Mouse (Mus musculus): Measurements from ENCODE around the gene Klf15.

Gene Klf15

DNA sequence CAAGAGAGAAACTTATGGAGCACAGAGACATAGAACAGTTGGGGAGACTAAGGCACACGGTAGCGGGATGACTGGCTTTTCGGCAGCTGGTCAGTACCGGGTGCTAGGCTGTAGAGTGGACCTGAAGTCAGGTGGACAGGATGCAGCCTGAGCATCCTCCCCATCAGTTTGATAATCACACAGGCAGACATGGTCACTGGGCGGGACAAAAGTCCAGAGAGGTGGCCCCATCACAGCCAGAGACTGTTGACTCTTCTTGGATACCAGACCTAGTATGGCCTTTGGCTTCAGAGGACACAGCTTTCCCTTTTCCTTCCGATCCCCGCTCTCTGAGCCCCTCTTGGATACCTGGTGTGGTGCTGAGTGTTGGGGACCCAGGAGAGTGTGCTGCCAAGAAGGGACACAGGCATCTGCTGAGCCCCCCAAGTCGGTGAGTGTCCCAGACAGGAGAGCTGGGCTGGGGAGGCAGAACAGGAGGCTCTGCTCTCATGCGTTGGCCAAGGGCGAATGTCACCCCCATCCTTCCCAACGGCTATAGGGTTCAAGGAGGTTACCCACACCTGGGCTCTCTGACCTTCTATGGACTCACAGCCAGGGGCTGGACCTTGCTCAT lies 2.8 kb downstream of the Klf15 start:
- DNase-seq (ENCODE audit: low read depth), result no peak

DNA sequence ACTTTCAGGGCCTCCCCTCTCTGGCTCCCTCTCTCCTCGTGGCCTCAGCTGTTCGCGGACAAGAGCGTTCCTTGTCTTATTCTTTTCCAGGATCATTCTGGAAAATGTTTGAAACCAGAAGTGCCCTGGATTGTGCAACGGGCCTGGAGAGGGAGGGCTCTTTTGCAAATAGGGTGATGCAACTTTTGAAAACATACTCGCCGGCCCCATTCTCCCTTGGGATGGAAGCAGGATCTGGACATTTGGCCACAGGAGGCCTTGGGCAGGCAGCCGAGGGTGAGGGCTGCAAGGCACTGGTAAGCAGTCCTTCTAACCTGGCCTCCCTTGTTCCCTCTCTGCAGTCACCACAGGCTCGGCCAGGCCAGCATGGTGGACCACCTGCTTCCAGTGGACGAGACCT lies 3.7 kb downstream of the Klf15 start:
- DNase-seq (ENCODE audit: low read depth), result no peak

DNA sequence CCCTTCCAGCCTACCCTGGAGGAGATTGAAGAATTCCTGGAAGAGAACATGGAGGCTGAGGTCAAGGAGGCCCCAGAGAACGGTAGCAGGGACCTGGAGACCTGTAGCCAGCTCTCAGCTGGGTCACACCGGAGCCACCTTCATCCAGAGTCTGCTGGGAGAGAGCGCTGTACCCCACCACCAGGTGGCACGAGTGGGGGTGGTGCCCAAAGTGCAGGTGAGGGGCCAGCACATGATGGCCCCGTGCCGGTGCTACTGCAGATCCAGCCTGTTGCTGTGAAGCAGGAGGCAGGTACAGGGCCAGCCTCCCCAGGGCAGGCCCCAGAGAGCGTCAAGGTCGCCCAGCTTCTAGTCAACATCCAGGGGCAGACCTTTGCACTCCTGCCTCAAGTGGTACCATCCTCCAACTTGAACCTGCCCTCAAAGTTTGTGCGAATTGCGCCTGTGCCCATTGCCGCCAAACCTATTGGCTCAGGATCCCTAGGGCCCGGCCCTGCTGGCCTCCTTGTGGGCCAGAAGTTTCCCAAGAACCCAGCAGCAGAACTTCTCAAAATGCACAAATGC lies 4.6 kb downstream of the Klf15 start:
- DNase-seq (ENCODE audit: low read depth), result no peak

DNA sequence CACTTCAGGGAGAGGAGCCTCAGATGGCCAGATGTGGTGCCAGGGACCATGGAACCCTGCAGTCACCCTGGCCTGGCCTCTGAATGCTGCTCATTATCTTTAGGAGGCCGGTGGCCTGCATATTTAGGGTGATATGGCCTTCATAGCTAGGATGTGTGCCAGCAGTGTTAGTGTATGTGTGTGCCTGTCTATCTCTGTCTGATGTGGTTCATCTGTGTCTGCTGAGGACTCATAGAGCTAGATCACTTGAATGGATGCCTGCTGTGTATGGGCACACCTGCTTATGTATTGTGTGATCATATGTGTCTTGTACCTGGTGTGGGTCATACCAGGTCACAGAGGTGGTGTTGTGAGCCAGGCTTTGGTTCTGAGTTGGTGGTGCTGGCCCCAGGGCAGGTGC lies 5.8 kb downstream of the Klf15 start:
- DNase-seq (ENCODE audit: low read depth), result no peak

DNA sequence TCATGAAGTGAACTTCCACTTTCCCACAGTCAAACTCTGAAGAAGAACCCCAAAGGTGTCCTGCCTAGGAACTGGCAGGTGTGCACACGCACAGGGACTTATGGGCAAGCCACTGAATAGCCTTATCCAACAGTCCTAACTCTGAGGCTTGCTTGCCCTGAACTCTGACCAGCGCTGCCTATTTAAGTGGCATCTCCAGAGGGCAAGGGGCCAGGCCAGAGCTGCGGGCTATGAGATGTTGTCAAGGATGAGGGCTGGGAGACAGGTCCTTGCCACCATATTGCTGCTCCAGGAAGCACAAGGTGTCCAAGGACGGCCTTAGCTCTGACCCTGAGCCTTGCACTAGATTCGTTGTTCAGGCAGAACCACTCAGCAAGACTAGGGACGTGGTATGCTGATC lies 6.7 kb downstream of the Klf15 start:
- no peak for DNase-seq (ENCODE audit: low read depth)

DNA sequence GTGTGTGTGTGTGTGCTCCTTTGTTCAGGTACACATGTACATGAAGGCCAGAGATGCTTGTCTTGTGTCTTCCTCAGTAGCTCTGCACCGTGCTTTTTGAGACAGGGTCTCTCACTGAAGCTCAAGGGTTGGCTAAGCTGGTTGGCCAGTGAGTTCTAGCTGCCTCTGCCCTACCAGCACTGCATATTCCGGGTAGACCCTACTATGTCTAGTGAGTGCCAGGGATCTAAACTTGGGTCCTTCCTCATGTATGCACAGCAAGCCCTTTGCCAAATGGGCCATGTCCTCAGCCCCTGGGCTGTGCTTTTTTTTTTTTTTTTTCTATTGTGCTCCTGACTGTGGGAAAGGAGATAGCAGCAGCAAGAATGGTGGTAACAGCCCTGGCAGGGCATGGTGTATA lies 7.9 kb downstream of the Klf15 start:
- DNase-seq (ENCODE audit: low read depth), result no peak

DNA sequence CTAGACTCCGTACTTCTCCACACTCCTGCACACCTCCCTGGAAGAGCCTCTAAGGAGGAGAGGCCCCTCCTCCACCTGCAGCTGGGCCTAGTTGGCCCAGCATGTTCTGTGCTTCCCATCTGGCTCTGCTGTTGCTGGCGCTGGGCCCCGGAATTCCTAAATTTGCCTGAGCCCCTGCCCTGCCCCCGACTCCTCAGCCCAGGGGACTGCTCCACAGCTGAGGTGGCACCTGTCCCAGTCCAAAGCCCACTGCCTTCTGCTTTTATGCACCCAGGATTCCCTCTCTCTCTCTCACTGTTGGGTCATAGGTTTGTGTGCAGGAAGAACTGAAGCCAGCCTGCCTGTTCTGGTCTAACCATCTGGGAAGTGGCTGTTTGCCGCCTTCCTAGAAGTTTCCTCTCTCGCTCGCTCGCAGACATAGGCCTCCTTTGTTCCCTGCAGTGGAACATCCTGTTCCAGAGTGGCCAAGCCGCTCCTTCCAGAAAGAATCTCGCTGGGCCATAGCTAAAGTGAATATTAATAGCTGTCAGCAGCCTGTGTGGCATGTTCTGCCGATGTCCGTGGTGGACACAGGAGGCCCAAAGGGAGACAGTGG lies 8.7 kb downstream of the Klf15 start:
- no peak for DNase-seq (ENCODE audit: low read depth)

DNA sequence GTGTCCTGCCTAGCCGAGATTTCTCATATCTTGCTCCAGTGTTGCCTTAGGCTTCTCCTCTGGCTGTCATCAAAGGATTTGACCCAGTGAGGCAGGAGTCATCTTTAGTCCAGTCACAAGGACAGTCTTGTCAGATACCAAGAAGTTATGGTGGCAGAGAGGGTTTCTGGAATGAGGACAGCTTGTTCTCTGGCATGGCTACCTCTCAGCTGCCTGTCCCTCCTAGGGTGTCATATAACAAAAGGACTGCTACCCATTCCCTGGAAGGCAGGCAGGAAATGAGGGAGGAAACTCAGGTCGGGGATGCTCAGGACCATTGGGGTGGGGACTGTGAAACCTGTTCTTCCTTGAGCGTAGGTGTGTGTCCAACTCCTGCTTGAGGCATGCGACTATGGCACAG lies 9.7 kb downstream of the Klf15 start:
- no peak for DNase-seq (ENCODE audit: low read depth)

DNA sequence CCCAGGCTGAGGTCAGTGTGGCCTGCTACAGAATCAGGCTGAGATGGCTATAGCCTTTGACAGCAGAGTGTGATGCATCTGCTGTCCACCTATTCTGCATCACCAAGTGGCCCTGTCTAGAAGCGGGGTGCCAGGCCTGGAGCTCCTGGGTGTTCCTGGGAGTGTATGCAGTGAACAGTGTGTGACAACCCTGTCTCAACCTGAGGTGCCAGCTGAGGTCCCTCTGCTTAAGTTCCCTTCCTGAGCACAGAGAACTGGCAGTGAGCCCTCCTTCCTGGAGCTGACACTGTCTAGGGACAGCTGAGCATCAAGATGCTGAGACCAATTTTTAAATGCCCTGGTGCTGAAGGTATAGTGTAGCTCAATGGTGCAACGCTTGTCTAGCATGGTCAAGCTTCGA lies 10.3 kb downstream of the Klf15 start:
- DNase-seq (ENCODE audit: low read depth), result no peak

DNA sequence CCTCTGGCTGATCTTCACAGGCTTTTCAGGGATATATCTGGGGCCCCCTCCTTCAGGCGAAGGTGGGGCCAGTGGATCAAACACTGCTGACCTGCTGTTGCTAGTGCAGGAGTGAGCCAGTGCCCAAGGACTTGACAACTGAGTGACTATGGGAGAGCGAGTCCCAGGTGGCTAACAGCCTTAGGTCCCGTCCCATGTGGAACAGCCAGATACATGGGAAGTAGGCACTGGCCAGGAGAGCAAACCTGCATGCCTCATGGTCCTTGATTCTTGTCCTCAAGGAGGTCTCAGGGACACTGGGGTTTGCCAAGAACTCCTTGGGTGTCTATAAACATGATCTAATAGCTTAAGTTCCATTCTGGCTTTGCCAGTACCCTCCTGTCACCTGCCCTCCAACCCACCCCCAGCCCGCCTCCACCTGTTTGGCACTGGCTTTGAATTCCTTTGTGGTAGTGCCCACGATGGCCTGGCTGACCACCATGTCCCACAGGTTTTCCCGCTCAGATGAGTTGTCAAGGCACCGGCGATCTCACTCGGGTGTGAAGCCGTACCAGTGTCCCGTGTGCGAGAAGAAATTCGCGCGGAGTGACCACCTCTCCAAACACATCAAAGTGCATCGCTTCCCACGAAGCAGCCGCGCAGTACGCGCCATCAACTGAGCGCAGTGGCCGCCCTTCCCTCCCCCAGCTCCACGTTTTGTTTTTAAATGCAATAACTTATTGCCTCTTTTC lies 11.4 kb downstream of the Klf15 start:
- DNase-seq (ENCODE audit: low read depth), result no peak

DNA sequence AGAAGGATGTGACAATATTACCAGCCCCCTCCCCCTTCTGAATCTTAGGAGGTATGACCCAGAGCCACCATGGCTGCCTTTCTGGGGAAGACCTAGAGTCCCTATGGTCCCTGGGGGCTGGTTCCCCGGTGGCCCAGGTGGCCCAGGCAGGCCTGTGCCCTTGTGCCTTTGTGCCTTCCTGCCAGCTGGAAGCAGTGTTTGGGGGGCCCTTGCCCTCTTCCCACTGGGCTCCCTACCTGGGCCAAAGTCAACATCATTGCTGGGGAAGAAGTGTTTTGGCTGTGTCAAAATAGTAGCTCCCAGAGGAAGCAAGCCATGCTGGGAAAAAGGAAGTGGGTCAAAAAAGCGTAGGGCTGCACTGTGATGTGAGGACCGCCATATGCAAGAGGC lies 12.0 kb downstream of the Klf15 start:
- no peak for DNase-seq (ENCODE audit: low read depth)

DNA sequence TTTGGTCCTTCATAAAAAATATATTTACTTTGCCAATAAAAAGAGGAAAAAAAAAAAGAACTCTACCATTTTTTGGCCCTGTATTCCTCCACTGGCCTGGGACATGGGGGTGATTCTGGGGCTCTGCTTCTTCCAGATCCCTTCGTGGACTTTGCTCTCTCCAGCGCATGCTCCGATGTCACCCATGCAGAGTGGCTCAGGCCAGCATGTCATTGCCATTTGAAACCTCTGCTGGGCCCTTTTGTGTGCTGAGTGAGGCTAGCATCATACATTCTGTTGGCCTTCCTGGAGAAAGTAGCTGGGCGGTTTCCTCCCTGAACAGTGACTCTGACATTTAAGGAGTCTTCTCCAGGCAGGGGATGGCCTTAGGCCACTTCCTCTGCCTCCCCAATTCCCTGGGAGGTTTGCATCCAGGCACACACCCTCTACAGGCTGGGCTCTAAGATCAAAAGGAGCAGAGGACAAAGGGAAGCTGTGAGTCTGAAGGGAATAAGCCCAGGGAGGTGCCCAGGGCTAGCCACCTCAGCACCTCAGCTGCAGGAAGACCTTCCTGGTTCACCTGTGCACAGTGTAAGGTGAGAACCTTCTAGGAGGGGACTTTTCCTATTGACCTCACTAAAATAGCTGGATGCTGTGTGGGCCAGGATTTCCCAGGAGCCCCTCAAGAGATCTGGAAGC lies 12.9 kb downstream of the Klf15 start:
- DNase-seq (ENCODE audit: low read depth), result no peak

DNA sequence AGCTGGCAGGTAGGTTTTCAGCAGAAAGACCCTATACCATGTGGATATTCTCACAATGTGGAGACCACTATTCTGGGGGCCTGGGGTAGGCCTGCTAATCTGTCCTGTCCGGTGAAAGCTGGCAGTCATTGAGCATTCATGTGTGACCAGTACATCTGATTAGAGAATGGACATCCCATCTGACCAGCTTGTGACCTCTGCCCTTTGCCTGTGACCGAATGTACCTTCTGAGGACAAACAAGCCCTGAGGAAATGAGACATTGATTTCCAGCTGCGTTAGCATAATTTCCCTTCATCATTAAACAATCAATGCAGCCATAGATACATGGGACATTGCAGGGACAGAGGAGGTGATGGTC lies 13.5 kb downstream of the Klf15 start:
- no peak for DNase-seq (ENCODE audit: low read depth)

DNA sequence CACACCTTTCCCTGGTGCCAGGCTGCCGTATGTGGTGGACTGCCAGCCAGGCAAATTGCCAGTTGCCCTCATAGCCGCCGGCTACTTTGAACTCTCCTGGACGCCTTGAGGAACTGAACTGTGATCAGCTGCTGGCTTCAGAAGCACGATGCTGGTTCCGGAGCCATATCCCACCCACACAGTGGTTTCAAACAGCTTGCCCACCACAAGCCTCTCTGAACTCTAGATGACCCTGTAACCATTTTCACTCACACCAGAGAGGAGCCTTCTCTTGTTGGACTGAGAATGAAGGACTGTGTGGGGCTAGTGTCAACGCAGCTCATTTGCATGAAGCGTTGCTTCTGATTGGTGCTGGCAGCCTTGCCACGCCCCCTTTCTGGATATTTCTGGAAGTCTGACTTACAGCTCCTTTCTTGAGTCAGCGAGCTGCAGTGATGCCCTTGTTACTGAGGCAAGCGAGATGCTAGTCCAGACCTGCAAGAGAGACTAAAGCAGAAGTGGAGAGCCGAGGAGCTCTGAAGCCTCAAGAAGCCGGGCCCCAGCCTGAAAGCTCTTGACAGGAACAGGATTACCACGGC lies 14.7 kb downstream of the Klf15 start:
- DNase-seq (ENCODE audit: low read depth), result no peak

DNA sequence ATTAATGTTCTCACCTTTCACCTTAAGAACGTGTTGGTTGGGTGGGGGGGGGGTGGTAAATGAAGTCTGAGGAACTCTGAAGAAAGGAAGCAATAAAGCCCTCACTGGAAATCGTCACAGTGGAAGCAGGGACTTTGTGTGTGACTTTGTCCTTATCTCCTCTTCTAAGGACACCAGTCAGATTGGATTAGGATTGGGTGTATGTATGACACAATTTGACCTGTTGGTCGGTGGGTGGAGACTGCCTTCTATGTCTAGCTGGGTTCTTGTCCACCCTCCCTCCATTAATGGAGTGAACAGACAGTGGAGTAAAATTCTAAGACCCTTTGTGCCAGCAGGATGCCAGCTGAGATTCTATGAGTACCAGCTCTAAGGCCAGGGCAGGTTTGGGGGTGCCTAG lies 21.9 kb downstream of the Klf15 start:
- DNase-seq (ENCODE audit: low read depth), result no peak

DNA sequence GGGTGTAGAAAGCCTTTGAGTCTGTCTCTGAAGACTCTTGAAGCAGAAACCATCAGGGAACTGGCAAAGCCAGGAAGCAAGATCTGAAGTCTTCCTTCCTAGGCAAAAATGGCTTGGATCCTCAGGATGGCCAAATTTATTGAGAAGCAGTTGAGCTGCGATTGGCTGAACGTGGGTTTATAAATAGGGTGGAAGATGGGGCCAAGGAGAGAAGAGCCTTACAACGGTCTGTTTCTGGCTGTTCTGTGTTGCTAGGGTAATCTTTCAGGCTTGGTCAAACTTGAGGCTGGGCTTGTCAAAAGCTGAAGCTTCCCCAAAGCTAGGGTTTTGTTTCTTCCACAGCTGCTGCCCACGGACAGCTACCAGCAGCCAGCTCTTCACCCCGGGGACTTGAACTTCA lies 22.5 kb downstream of the Klf15 start:
- DNase-seq (ENCODE audit: low read depth), result no peak

DNA sequence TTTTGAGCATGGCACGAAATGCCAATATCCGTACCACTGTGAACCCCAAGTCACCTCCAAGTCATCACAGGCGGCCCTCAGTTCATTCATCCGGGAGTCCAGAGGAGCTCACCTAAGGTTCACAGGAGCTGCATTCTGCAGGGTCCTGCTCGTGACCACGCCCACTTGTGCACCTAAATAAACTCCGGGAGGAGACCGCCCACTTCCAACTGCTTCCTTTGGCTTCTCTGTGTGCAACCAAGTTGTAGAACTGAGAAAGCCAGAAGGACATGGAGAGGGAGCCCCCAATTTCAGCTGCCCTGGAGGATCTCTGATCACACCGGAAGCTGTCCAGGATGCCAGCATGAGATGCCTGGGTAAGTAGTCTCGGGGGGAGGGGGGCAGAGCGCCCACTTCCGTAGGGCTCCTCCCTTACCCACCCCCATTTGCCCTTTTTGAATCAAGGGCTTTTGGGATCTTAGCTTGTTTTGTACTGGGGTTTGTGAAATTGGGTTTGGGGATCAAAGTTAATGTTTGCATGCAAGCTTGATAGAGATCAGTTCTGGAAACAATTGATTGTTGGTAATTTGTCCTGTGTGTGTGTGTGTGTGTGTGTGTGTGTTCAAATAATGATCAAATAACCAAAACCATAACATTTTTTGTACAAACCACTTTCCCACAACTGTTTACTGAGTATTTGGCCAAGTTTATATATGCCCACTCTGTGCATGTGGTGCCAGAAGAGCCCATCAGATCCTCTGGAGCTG lies 24.0 kb downstream of the Klf15 start, which contains the start of gene Aldh1l1:
TSS of gene Aldh1l1 (plus strand) at position 252 of the 746 bp plus-strand sequence.
- DNase-seq (ENCODE audit: low read depth), result no peak

DNA sequence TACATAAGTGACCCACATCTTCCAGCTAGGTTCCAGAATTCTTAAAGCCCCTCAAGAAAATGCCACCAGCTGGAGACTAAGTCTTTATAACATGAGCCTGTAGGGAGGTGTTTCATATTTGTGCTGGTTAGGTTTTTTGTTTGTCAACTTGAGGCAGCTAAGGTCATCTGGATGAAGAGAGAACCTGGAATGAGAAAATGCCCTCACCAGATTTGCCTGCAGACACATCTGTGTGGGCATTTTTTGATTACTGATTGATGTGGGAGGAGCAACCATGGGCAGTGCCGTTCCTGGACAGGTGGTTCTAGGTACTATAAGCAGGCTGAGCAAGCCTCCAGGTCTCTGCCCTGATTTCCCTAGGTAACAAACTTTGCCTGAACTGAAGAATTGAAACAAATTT lies 25.2 kb downstream of the Klf15 start:
- DNase-seq (ENCODE audit: low read depth), result no peak

DNA sequence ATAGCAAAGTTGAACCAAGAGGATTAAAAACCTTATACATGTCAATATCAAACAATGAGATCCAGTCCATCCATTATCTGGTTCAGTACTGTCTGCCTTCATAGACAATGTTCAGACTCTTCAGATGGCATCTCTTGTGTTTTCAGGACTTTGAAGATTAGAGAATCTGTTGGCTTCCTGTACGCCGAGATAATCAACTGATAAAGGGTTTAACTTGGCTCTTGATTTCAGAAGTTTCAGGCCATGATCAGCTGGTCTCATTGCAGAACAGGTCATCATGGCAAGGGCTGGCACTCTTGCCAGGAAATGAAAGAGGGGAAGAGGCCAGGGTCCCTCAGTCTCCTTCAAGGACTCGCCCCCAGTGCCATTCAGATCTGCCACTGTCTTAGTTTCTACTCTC lies 27.2 kb downstream of the Klf15 start:
- no peak for DNase-seq (ENCODE audit: low read depth)

DNA sequence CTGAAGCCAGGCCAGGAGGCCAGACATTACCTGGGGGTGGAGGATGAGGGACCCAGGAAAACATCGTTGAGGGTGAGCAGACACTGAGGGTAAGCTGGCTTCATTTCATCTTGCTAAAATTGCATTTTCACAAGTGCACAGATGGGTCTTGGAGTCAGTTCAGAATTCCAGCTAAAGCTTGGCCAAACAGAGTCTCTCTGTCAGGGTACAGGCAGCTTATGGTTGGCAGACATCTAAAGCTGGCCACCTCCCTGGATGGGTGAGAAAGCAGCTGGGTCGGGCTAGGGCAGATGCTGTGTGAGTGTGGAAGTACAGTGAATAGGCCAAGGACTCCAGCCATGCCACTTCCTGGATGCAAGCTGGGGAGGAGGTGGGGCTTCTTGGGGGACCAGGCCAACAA lies 28.6 kb downstream of the Klf15 start:
- no peak for DNase-seq (ENCODE audit: low read depth)

DNA sequence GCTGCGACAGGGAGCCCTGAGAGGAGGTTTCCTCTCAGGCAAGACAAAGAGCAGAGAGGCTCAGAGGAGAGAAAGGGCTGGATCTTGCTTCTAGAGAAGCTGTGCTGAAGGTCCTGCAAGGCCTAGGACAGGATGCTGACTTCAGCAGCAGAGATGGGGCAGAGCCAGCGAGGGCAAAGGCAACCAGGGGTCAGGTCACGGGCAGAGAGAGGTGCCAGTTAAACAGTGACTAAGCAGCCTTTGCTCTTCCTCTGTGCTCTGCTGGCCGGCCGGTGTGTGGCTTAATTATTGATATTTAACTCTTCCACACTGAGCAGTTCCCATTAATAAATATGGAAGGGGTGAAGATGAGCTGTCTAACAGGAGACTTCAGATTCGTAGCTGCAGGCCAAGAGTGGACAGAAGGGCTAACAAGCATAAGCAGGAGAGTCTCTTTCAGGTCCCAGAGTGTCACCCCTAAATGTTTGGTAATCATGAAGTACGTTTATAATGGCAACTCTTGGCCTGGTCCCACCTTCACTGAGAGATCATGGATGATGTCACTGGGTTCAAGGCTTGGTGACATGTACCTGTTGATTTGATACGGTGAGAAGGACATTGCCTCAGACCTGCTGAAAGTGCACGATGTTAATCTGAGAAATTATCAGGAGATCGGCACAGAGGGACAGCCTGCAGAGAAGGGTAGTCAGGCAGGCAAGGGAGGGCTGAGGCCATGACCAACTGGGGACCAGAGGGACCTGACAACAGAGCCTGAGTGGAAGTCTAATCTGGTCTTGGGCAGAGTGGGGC lies 29.8 kb downstream of the Klf15 start:
- no peak for DNase-seq (ENCODE audit: low read depth)

All from 416B (cell line).